Mouse (Mus musculus) heart, adult 2 months (tissue): Measurements from ENCODE around the gene Igfbp5.

Experiments used
- CTCF ChIP-seq: fragments of 200-600 bp; IDR thresholded peaks from 2 replicates; pipeline ENCODE4 v1.8.1; 2022; ENCODE audit warnings: antibody characterized with exemption, mild to moderate bottlenecking, moderate library complexity
- EP300 ChIP-seq: fragments of 200-500 bp; IDR thresholded peaks from 2 replicates; pipeline ENCODE4 v1.6.1; 2011; ENCODE audit warnings: low read depth, low read length, control low read depth; ENCODE audit not compliant: insufficient read depth
- POLR2A ChIP-seq: fragments of 200-500 bp; IDR thresholded peaks from 2 replicates; pipeline ENCODE4 v1.6.1; 2011; ENCODE audit warnings: mild to moderate bottlenecking, low read depth, low read length, control low read depth; ENCODE audit not compliant: insufficient read depth

DNA sequence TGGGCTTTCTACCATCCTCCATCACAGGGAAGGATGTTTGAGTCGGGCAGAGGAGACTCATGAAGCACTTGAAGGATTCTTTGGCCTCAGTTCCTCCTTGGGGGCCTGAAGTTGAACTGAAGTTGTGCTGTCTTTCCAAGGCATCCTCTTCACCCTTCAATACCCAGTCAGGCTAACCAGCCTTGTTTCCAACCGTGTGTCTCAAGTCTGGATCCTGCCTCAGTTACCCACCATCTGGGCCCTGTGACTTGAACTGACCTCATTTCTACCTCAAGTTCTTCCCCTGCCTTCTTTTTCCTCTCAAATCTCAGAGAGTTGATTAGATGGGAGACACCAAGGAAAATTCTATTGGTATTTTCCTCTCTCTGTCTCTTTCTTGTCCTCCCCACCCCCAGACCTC lies 14.2 kb downstream of the Igfbp5 start:
- TF ChIP-seq CTCF (no peak), POLR2A (no peak), EP300 (no peak)
